Mouse (Mus musculus) T-helper 17 cell (primary cell): ENCODE results near the gene Bcor.

Source experiments
- in situ Hi-C, 2 experiments: fragments of 300-600 bp; cut with MboI, MseI; formaldehyde crosslinking; loops; 1 replicate in 1 of 2; 2 replicates in 1 of 2; pipeline ENCODE4 v1.15.1; 2025; ENCODE audit warnings: high pct_unique_total_duplicates in 2 of 2

The Bcor gene

GRCm38 (mm10) chrX:12159981-12160656 lies at the start of gene Bcor:
Bcor (minus strand) TSS chrX:12160355.
- in situ Hi-C loops = loop anchor here in 1 of 2 experiments (5.0 kb wide), 1 partner anchor 73 kb away; no protein-coding TSS in a partner anchor

DNA sequence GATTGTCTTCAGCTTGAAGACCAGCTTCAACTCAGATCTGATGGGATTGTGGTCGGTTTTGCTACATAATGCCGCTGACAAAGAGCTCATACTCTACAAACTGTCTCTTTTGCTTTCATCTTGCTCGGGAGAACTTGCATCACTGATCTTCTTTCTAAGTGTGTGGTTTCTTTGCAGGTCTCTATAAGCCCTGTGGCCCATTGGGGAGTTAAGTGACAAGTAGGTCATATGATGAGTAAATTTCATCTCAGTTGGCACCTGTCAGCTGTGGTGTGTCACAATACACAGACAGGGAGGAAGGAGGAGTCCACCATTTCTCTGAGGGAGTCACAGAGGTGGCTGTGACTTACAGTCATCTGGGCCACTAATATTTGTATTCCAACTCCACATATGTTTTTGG lies 42.8 kb upstream of the Bcor start:
- in situ Hi-C loops = no loop called here

DNA sequence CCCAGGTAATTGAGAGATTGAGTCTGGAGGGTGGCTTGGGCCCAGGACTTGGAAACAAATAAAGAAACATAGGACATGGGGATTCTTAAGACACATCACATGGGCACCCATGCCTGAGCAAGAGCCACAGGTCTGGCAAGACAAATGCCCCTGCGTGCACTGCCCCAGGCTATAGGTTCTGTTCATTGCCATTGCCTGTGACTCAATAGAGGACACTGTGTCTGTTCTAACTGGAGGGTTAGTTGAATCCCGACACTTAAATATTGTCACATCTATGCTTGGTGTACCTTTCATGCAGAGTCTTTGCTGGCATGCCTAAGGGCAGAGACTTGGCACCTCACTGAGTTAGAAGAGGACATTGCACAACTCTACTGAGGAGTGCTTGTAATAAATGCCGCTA lies 41.0 kb upstream of the Bcor start:
- in situ Hi-C loops = no loop called here

DNA sequence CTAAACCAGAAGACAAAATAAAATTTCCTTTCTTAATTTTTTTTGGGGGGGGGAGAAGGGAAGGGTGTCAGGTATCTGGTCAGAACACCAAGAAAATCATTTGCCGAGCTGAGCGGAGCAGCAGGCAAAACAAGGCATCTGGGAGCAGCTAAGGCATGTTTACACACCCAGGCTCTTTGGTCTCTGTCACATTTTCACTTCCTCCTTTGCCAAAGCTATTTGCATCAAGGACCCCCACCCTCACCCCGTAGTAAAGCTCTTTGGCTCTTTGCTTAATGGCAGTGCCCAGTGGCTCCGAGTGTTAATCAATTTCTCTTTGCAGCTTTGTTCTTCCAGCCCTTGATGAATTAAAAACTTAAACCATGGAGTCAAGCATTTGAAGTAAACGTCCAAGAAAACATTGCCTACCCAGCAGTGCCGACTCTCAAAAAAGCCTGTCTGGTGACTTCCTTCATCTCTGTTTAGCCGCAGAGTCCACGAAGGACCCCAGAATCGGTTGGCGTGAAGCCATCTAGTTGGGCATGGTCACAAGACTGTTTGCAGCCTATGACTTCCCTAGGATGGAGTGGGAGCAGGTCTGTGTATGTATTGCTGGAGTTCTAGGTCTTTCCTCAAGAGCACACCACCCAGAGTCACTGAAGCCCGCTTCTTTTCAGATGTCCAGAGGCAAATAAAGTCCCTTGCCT lies 35.2 kb upstream of the Bcor start:
- in situ Hi-C loops = no loop called here

GRCm38 (mm10) chrX:12192343-12192742 lies 32.2 kb upstream of the Bcor start:
- in situ Hi-C loops = no loop called here

- in situ Hi-C loops = no loop called here
Measured at GRCm38 (mm10) chrX:12189511-12189910, 29.4 kb upstream of the Bcor start.

GRCm38 (mm10) chrX:12175198-12175960 lies 15.2 kb upstream of the Bcor start:
- in situ Hi-C loops = no loop called here

- in situ Hi-C loops = no loop called here
Measured at GRCm38 (mm10) chrX:12170128-12170527, 10.0 kb upstream of the Bcor start.

GRCm38 (mm10) chrX:12164591-12165529 lies 4.7 kb upstream of the Bcor start:
- in situ Hi-C loops = no loop called here

- in situ Hi-C loops = loop anchor here in 1 of 2 experiments (5.0 kb wide), 1 partner anchor 72 kb away; no protein-coding TSS in a partner anchor
Measured at GRCm38 (mm10) chrX:12159534-12159881, 647 bp downstream of the Bcor start.

- in situ Hi-C loops = loop anchor here in 1 of 2 experiments (5.0 kb wide), 1 partner anchor 72 kb away; no protein-coding TSS in a partner anchor
Measured at GRCm38 (mm10) chrX:12158821-12159533, 1.2 kb downstream of the Bcor start.

DNA sequence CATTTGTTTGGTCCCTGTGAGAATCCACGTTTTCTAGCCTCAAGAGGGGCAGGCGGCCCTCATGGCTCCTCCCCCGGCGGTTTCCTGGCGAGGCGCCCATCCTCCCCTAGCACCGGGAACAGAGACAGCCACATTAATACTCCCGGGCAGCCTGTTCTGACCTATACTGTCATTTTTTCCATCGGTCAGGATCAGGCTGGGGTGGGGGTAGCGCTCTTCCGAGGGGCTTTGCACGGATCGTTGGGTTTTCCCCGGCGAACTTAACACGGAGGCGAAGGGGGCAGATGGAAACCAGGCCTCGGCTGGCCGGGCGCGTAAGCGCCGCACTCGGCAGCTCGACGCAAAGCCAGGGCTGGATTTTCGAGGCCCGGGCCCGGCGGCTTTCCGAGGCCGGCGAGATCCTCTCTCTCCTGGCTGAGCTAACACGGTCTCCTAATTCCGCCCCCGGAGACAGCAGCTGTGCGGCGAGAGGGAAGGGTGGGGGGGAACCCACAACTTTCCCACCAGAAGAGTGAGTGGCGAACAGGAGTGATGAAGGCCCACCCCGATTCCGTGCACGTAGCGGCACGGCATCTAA lies 1.8 kb downstream of the Bcor start:
- in situ Hi-C loops = loop anchor here in 1 of 2 experiments (5.0 kb wide), 1 partner anchor 71 kb away; no protein-coding TSS in a partner anchor

DNA sequence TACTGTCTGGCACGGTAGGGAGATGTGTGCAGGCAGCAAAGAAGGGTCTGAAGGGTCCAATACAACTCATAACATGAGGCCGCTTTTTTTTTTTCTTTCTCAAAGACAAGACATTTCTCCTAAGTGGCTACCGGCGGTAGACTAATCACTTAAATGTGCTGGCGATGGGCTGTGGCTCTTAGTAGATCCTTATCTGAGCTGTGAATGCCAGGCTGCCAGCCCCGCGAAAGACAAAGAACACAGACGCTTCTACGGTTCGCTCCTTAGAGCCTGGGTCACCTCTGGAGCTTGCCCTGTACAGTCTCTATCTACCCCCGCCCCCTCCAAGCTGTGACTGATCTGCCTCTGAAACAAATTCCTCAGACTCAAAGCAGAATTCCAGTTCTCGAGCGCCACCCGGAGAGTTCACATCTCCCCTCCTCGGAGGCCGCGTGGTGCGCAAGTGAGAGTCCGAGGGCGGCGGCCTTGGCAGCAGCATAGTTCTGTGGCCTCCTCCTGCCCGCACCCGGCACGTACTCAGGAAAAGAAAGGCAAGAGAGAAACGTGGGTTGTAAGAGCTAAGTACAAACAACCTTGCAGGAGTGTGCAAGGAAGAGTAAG lies 2.7 kb downstream of the Bcor start:
- in situ Hi-C loops = loop anchor here in 1 of 2 experiments (5.0 kb wide), 1 partner anchor 70 kb away; no protein-coding TSS in a partner anchor

GRCm38 (mm10) chrX:12155842-12156291 lies 4.3 kb downstream of the Bcor start:
- in situ Hi-C loops = loop anchor here in 1 of 2 experiments (5.0 kb wide), 1 partner anchor 69 kb away; no protein-coding TSS in a partner anchor

GRCm38 (mm10) chrX:12155068-12155840 lies 4.9 kb downstream of the Bcor start:
- in situ Hi-C loops = loop anchor here in 1 of 2 experiments (5.0 kb wide), 1 partner anchor 68 kb away; no protein-coding TSS in a partner anchor

- in situ Hi-C loops = no loop called here
Measured at GRCm38 (mm10) chrX:12153141-12154095, 6.7 kb downstream of the Bcor start.
